Mouse (Mus musculus): ENCODE measurements around the gene Adam12.

Adam12 gene

GRCm38 (mm10) chr7:134081307-134082072 lies 150.5 kb downstream of the Adam12 start:
- DNase-seq (ENCODE audit: low read depth) = no peak

GRCm38 (mm10) chr7:134079980-134080725 lies 151.8 kb downstream of the Adam12 start:
- no peak for DNase-seq (ENCODE audit: low read depth)

DNA sequence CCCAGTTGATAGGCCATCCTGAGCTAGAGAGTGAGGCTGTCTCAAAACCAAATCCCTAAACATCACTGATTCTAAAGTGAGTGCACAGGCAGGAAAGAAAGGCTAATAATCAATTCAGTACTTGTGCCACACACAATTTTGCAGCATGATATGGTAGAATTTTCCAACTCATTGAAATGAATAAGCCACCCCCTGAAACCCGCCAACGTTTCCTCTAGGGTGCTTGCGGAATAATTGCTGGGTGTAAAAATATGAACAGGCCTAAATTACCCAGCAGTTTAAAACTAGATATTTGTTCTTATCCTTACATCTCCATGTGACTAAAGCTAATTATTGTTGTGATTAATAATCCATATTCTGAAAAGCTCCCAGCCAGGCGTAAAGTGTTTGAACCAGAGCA lies 154.3 kb downstream of the Adam12 start:
- DNase-seq (ENCODE audit: low read depth) = no peak

DNA sequence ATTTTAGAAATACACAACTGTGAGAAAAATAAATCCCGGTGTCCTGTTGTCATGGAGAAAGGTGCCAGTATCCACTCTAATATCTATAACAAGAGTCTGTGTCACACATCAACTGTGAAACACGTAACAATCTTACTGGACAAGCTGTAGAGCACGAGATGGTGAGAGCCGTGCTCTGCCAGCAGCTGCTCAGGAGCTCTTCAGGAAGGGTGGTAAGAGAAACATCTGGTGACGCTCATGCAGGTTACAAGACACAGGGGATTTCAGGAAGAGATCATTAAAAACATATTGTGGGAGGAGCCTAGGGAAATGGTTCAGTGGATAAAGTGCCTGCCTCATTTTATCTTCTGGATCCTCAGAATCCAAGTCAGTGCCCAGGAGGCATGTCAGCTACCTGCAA lies 158.9 kb downstream of the Adam12 start:
- DNase-seq (ENCODE audit: low read depth) = no peak

DNA sequence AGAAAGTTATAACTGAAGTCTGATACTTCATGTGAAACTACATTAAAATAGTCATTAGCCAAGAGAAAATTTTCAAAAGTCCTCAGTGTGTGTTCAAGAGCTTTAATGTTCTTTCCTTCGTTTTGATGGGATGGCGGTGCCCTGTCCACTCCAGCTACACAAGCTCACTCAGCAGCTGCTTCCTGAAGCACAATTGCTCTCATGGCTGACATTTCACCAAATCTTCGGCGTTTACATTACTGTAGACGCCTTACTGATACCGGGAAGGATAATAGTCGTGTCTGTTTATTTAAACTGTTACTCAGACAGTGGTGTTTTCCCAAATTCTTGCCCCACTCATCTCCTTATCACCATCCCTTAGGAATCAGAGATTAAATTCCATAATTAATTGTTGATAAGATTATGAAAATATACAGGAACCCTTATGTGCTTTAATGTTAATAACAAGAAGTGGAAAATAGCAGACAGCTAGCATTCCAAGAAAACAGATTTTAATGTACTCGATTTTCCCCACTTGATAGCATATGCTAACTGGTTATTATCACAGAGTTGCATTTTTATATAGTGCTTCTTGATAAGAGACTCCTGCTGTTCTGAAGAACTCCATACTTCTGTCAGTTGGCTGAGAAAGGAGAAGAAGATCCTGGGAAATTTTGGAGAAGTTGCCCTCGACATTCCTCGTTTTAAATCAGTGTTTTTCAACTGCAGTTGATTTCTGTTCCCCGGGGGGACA lies 160.6 kb downstream of the Adam12 start:
- no peak for DNase-seq (ENCODE audit: low read depth)

GRCm38 (mm10) chr7:134062629-134063028 lies 169.3 kb downstream of the Adam12 start:
- no peak for DNase-seq (ENCODE audit: low read depth)

DNA sequence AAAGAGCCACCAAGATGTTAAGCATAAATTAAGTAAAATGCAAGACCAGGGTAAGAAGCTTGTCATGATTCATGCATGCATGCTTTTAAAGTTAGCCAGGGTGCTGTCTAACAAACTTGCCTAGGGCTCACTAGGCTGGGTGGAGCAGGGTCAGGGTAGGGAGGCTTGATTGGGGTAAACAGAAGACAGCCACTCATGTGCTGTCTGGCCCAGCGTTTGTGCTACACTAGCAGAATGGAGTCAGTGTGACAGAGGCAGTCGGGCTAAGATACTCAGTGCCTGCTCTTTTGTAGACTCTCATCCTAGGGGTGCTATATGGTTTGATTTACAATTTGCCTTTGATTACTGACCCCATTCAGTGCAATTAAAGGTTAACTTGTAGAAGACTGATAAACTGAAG lies 179.5 kb downstream of the Adam12 start:
- no peak for DNase-seq (ENCODE audit: low read depth)

DNA sequence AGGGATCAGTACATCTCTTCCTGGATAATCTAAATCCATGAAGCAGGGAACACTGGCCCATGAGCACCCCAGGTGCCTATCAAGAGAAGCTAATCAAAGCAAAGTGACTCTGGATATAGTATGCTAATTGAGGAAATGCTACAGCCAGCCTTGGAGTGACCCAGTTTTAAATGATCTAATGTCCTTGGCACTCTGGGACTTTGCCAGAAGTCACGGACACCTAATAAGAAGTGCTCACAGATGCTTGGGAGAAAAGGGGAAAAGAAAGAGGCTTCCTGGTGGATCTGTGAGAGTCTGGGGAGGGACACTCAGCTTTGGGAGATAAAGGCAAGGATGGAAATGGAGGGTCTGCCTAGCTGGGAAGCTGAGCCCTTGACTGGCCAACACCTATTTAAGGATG lies 181.6 kb downstream of the Adam12 start:
- DNase-seq (ENCODE audit: low read depth) = no peak

- no peak for DNase-seq (ENCODE audit: low read depth)
Measured at GRCm38 (mm10) chr7:134046376-134046775, 185.6 kb downstream of the Adam12 start.

DNA sequence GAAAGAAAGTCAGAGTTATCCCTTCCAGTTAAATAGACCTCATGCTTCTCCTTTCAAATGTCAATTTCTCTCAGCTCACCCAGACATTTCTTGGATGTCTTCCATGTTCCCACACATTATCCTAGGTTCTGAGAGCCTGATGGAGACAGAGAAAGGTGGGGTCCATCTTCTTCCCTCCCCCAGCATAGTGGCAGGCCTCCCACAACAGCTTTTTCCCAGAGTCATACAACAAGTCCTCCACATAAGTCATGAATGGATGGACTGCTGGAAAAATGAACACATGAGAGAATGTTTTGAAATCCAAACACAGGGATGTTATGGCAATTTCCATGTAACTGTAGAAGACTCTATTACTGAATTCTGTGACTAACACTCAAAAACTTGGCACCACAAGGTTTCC lies 188.4 kb downstream of the Adam12 start:
- peak; percentile 77 for DNase-seq (ENCODE audit: low read depth)

GRCm38 (mm10) chr7:134042614-134043013 lies 189.3 kb downstream of the Adam12 start:
- DNase-seq (ENCODE audit: low read depth) = no peak

GRCm38 (mm10) chr7:134033939-134034338 lies 198.0 kb downstream of the Adam12 start:
- no peak for DNase-seq (ENCODE audit: low read depth)

DNA sequence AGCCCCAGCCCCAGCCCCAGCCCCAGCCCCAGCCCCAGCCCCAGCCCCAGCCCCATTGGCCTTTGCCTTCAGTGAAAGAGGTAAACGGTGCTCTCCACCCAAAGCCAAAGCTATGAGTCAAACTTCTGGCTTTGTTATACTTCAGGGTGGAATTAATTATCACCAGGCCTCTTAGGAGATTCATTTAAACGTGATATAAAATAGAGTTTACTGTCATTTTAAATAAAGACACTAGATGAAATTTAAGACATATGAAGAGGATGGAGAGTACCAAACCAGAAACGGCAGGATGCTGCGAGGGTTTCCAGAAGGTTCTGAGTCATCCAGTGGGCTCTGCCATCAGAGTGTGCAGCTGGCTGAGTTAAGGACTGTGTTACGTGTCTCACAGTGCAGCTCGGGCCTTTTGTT lies 199.0 kb downstream of the Adam12 start:
- DNase-seq (ENCODE audit: low read depth) = peak; percentile 71

- DNase-seq (ENCODE audit: low read depth) = no peak
Measured at GRCm38 (mm10) chr7:134031787-134032186, 200.2 kb downstream of the Adam12 start.

DNA sequence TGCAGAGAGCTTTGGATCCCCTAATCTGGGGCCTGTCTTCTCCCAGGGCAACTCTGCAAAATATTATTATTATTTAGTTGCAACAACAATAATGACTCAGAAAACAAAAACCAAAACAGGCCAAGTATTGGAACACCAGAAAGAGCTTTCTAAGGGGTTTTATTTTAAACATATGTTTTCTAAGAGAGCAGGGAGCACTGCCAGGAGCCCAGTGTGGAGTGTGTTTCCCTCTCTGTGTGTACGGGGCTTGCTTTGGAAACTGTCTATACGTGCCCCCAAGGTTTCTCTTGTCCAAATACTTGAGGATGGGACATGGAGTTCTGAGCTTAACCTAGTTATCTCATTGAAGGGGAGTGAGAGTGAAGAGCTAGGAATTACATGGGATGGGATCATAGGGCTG lies 200.7 kb downstream of the Adam12 start:
- DNase-seq (ENCODE audit: low read depth) = no peak

- peak; percentile 46 for DNase-seq (ENCODE audit: low read depth)
Measured at GRCm38 (mm10) chr7:134028281-134028830, 203.6 kb downstream of the Adam12 start.

GRCm38 (mm10) chr7:134027020-134027415 lies 204.9 kb downstream of the Adam12 start:
- no peak for DNase-seq (ENCODE audit: low read depth)

DNA sequence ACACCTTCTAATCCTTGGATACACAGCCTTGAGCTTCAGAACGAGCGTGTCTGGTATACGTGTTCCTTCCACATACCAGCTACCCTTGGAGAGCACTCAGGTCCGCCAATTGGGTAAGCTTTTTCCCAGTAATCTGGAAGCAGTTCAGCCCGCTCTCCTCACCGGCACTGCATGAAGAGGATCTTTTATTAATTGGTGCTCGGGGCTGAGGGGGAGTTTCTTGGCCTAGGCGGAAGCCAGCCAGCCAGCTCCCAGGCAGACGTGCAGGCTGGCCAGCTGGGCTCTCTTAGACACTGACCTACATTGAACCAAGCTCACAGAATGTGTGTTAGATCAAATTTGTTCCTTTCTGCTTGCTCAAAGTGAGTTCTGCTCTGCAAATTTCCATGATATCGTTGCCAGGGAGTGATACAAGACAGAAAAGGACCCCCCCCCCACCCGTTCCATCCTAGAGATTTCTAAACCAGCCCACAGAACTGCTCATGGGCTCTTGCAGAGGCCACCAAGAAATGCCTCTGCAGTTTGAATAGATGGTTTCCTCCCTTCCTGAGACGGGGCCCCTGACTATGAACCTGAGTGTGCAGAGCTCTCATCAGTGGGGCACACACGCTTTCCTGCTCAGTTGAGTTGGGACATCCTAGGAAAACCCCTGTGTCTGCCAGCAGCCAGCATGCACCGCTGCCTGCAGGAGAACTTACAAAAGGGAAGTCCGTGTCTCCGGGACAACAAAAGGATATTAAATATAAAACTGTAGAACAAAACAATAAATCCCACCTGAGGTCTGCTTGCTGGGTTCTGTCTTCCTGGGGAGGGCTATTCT lies 205.5 kb downstream of the Adam12 start:
- peak; percentile 60 for DNase-seq (ENCODE audit: low read depth)

- DNase-seq (ENCODE audit: low read depth) = no peak
Measured at GRCm38 (mm10) chr7:134022157-134022885, 209.6 kb downstream of the Adam12 start.

DNA sequence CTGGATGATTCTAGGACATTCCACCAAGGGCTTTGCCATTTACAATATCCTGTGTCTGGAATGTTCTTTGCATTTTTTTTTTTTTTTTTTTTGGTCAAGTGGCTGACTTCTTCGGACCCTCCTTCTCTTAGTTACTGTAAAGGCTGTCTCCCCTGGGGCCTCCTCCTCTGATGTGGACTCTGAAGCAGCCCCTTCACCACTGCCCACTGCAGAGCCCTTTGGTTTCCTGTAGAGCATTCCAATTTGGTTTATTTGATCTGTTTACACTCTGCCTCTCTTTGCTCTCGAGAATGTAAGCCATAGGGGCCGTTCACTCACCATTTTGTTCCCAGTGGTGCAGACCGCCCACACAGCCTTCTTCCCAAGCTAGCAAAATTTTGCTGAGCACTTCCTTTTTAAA lies 216.7 kb downstream of the Adam12 start:
- DNase-seq (ENCODE audit: low read depth) = no peak

DNA sequence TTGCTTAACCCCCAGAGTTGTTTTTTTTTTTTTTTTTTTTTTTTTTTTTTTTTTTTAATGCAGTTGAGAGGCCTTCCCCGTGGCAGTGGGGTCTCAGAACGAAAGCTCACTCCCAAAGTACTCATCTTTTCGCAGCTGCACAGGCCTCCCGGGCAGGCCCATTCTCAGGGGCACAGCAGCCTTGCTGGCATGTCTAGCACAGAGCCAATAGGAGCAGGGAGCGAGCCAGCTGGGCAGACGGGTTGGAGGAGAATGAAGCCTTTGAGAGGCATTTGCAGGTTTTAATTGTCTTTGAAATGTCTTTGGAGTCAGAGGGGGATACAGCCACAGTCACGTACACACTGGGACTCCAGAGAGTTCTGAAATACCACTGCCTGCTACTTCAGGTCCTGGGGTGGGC lies 217.2 kb downstream of the Adam12 start:
- no peak for DNase-seq (ENCODE audit: low read depth)
